In the genomic region with DNA sequence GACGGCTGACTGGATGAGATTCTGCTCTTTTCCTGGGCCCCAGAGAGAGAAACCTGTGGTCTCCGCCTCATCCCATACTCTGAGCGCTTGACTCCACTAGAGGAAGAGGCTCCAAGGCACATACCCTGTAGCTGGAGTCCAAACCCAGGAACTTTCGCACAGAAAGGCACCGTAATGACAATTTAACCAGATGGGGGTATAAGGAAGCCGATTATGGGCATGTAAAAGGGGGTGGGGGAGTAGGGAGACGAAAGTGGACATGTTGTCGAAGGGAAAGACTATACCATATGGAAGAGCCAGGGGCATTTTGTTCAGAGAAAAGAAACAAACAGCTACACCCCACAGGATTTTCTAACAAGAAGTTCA, we compare ENCODE assay signal across 8 mouse cellular contexts. TPM values are rescaled to one million over a fixed set of nuclear protein-coding genes. Genes with fewer than 3 reads are reported as not detected.
DNase-seq lines count a peak whose midpoint lies in the region; ATAC-seq and TF ChIP-seq lines count a peak whose summit lies in the region.

No protein-coding gene starts in this region.

- no peak for ATAC-seq in heart, postnatal 0 days (ENCODE audit: insufficient read depth, low read depth)

- H3K9ac ChIP-seq in heart, postnatal 0 days (replicated peaks; ENCODE audit: low read depth, low read length): peak overlapping the region; percentile 63

- TF ChIP-seq CTCF in heart, postnatal 0 days (IDR thresholded peaks at IDR 0.05; ENCODE audit: low read depth): no peak

- H3K27ac ChIP-seq in heart, postnatal 0 days (ENCODE audit: low read depth): peak overlapping the region; percentile 83; the same call in 1 of the 2 replicates
- H3K27ac ChIP-seq in hindbrain, embryonic 10.5 days: peak overlapping the region; percentile 89
- H3K27ac ChIP-seq in midbrain, embryonic 10.5 days (replicated peaks): peak overlapping the region; percentile 84

- no peak for TF ChIP-seq EP300 in heart, postnatal 0 days (IDR thresholded peaks at IDR 0.05; ENCODE audit: low read depth)

- no peaks in the 10 kb centered on the region; the same call in 1 of the 2 replicates for H3K4me1 ChIP-seq in heart, postnatal 0 days (ENCODE audit: control insufficient read depth, insufficient read depth)
- H3K4me1 ChIP-seq in hindbrain, embryonic 10.5 days (replicated peaks): peaks cover 22% of the 10 kb centered on the region
- peaks cover 23% of the 10 kb centered on the region for H3K4me1 ChIP-seq in midbrain, embryonic 10.5 days

- peak overlapping the region; percentile 74 for H3K4me3 ChIP-seq in heart, postnatal 0 days (ENCODE audit: low read depth, low read length)
- peak overlapping the region; percentile 79 for H3K4me3 ChIP-seq in hindbrain, embryonic 10.5 days
- H3K4me3 ChIP-seq in midbrain, embryonic 10.5 days: peak overlapping the region; percentile 85

- no peaks in the 10 kb centered on the region for H3K9me3 ChIP-seq in heart, postnatal 0 days (replicated peaks; ENCODE audit: control insufficient read depth, low read length)
- no peaks in the 10 kb centered on the region for H3K9me3 ChIP-seq in hindbrain, embryonic 10.5 days
- H3K9me3 ChIP-seq in midbrain, embryonic 10.5 days (replicated peaks): no peaks in the 10 kb centered on the region

- H3K36me3 ChIP-seq in heart, postnatal 0 days (replicated peaks; ENCODE audit: control insufficient read depth, insufficient read depth, low read length): no peaks in the 10 kb centered on the region
- no peaks in the 10 kb centered on the region for H3K36me3 ChIP-seq in hindbrain, embryonic 10.5 days
- H3K36me3 ChIP-seq in midbrain, embryonic 10.5 days: no peaks in the 10 kb centered on the region

- DNase-seq in heart, postnatal 0 days (ENCODE audit: low spot score): no peak
- no peak for DNase-seq in heart, adult 8-10 months (ENCODE audit: low spot score)
- DNase-seq in WW6 (ENCODE audit: low read depth, low spot score): peak; percentile 9
- DNase-seq in hindbrain, embryonic 10.5 days (ENCODE audit: low spot score): no peak
- DNase-seq in midbrain, embryonic 10.5 days (ENCODE audit: low spot score): no peak
- no peak for DNase-seq in layer of hippocampus, postnatal 10 days (ENCODE audit: low spot score in 2 of 2)
- no peak for DNase-seq in right cerebral cortex, postnatal 25 days
- DNase-seq in adrenal gland, postnatal 14 days: no peak

- peak overlapping the region; percentile 73 for H3K4me2 ChIP-seq in heart, postnatal 0 days (ENCODE audit: low read depth, low read length)

- H3K27me3 ChIP-seq in heart, postnatal 0 days (ENCODE audit: control insufficient read depth, insufficient read depth, low read length): no peaks in the 10 kb centered on the region
- H3K27me3 ChIP-seq in hindbrain, embryonic 10.5 days (ENCODE audit: insufficient read depth, poor library complexity, severe bottlenecking): peaks cover 15% of the 10 kb centered on the region
- peaks cover 16% of the 10 kb centered on the region for H3K27me3 ChIP-seq in midbrain, embryonic 10.5 days (ENCODE audit: low read depth, poor library complexity, severe bottlenecking)

- WGBS in heart, postnatal 0 days: 7% methylated on average over 8 of the region's 8 CpGs
- WGBS in hindbrain, embryonic 10.5 days: 15% methylated on average over 8 of the region's 8 CpGs
- 10% methylated on average over 8 of the region's 8 CpGs for WGBS in midbrain, embryonic 10.5 days

RNA-seq across cellular contexts. Expression of a gene that starts 2.1 kb away (rescaled TPM):
- 2.9 and 3.2 TPM in 2 replicates for total RNA-seq in heart, postnatal 0 days (2014; rRNA removed; ENCODE audit: low replicate concordance)
- polyA plus RNA-seq in heart, postnatal 0 days (2015; fragmentation: Nextera tagmentation; extraction: Ambion mirVana): 2.2 and 2.5 TPM in 2 replicates
- 10 to 100 TPM; 19.7 to 31.6 (median 27.0) TPM for total RNA-seq in heart, adult 8-10 months (2022)
- polyA plus RNA-seq in hindbrain, embryonic 10.5 days (2016; fragmentation: Nextera tagmentation; extraction: Ambion mirVana): 3.9 and 8.1 TPM in 2 replicates
- polyA plus RNA-seq in midbrain, embryonic 10.5 days (2016; fragmentation: Nextera tagmentation; extraction: Ambion mirVana): 4.6 and 5.7 TPM in 2 replicates
- total RNA-seq in layer of hippocampus, postnatal 10 days (2021): 10 to 100 TPM; 18.3 to 26.1 TPM
- total RNA-seq in adrenal gland, postnatal 14 days (2021): 54.8 and 85.5 TPM in 2 replicates
